Mouse (Mus musculus): Measurements from ENCODE around the gene Arel1.

DNA sequence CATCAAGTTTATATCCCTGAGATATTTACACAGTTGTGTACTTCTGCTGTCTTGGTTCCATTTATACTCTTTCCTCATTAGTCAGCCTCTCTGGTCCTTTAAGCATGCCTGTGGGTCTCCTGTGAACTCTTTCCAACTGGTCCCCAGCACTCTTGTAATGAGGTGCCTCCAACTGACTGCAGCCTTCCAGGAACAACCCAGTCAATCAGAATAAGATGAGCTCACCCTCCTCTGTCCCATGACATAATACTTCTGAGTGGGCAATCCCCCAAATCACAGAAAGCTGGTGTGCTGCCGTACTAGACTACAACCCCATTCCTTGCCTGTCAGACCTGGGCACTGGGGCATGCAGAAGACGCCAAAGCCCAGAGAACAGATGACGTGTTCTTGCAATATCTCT, 14.4 kb downstream of the Arel1 start:
- TF ChIP-seq CTCF (IDR thresholded peaks at IDR 0.05; ENCODE audit: extremely low read depth, insufficient read depth, low read length) (no peak), POLR2A (IDR thresholded peaks at IDR 0.05; ENCODE audit: extremely low read depth, insufficient read depth, low read length) (no peak)

Data from cortical plate, adult 2 months (tissue).